Mouse (Mus musculus) erythroid progenitor cell, adult 5-6 weeks (primary cell): ENCODE measurements around the gene Zfp354c. TPM values are rescaled to one million over a fixed set of nuclear protein-coding genes. Genes with fewer than 3 reads are reported as not detected.

Experiments used
- ATAC-seq: replicated peaks from 2 replicates; pipeline ENCODE4 v1.8.0; 2016; ENCODE audit warnings: moderate number of reproducible peaks, mild to moderate bottlenecking, moderate TSS enrichment, inconsistent platforms; ENCODE audit not compliant: poor library complexity, low FRiP score, severe bottlenecking
- total RNA-seq, 2 experiments: library from RNA; stranded (forward) in 1 of 2; stranded (reverse) in 1 of 2; fragments of 150-400 nt in 1 of 2; fragments of 186-747, 209-891 nt in 1 of 2; gene quantifications; 2 replicates each; pipeline versions ENCODE4 v1.2.3 to v1.2.4; 2015 to 2017; ENCODE audit warnings: low replicate concordance in 2 of 2

Gene Zfp354c
- 0.36 TPM in 1 of 2 replicates, not detected in the other for total RNA-seq (2015; ENCODE audit: low replicate concordance)
- total RNA-seq (2017; ENCODE audit: low replicate concordance) = 1.4 TPM in 1 of 2 replicates, not detected in the other

GRCm38 (mm10) chr11:50827010-50827953, at the start of gene Zfp354c:
Gene Zfp354c, minus strand, starts transcription at chr11:50827724.
- 0 out of 2 replicates have a peak, but pooled peaks have one; percentile 49 for ATAC-seq

- no peak for ATAC-seq
These were observed 23.6 kb upstream of the Zfp354c start for GRCm38 (mm10) chr11:50850989-50851601.

GRCm38 (mm10) chr11:50850177-50850735, 22.7 kb upstream of the Zfp354c start, which contains the start of gene Grm6:
Gene Grm6, plus strand, starts transcription at chr11:50850685.
- no peak for ATAC-seq

- ATAC-seq = no peak
These were observed 21.8 kb upstream of the Zfp354c start for GRCm38 (mm10) chr11:50849310-50849709.

GRCm38 (mm10) chr11:50848520-50849137, 21.1 kb upstream of the Zfp354c start:
- no peak for ATAC-seq

- no peak for ATAC-seq
These were observed 19.5 kb upstream of the Zfp354c start for GRCm38 (mm10) chr11:50847047-50847446.

- no peak for ATAC-seq
These were observed 18.4 kb upstream of the Zfp354c start for GRCm38 (mm10) chr11:50845951-50846350.

- no peak for ATAC-seq
These were observed 13.7 kb upstream of the Zfp354c start, which contains the start of gene Zfp879 for GRCm38 (mm10) chr11:50841023-50841735. Gene Zfp879, minus strand, starts transcription at chr11:50841552.

- no peak for ATAC-seq
These were observed 8.2 kb upstream of the Zfp354c start for GRCm38 (mm10) chr11:50835727-50836126.

GRCm38 (mm10) chr11:50826214-50826613, 1.3 kb downstream of the Zfp354c start:
- no peak for ATAC-seq

GRCm38 (mm10) chr11:50814233-50814632, 13.3 kb downstream of the Zfp354c start:
- no peak for ATAC-seq

- ATAC-seq = no peak
These were observed 28.7 kb downstream of the Zfp354c start for GRCm38 (mm10) chr11:50798836-50799235.

- no peak for ATAC-seq
These were observed 29.9 kb downstream of the Zfp354c start for GRCm38 (mm10) chr11:50797674-50798073.

- ATAC-seq = no peak
These were observed 56.5 kb downstream of the Zfp354c start for GRCm38 (mm10) chr11:50771006-50771405.

- ATAC-seq = no peak; the same call in 1 of the 2 replicates
These were observed 58.4 kb downstream of the Zfp354c start for GRCm38 (mm10) chr11:50768995-50769749.

GRCm38 (mm10) chr11:50767039-50767438, 60.5 kb downstream of the Zfp354c start:
- no peak for ATAC-seq

- no peak for ATAC-seq
These were observed 61.1 kb downstream of the Zfp354c start for GRCm38 (mm10) chr11:50766461-50766860.
